Mouse (Mus musculus): ENCODE data around the gene Slc9a9.

Gene Slc9a9

GRCm38 (mm10) chr9:95067037-95067436 is 397.3 kb downstream of the Slc9a9 start:
- in situ Hi-C loops (cut with MboI; ENCODE audit: low sequenced_read_pairs), result no loop called here

GRCm38 (mm10) chr9:95068466-95068865 is 398.8 kb downstream of the Slc9a9 start:
- in situ Hi-C loops (cut with MboI; ENCODE audit: low sequenced_read_pairs), result no loop called here

- in situ Hi-C loops (cut with MboI; ENCODE audit: low sequenced_read_pairs), result no loop called here
Measured at GRCm38 (mm10) chr9:95070832-95071519, 401.3 kb downstream of the Slc9a9 start.

- in situ Hi-C loops (cut with MboI; ENCODE audit: low sequenced_read_pairs), result no loop called here
Measured at GRCm38 (mm10) chr9:95072450-95072955, 402.8 kb downstream of the Slc9a9 start.

- in situ Hi-C loops (cut with MboI; ENCODE audit: low sequenced_read_pairs), result no loop called here
Measured at GRCm38 (mm10) chr9:95073691-95074090, 404.0 kb downstream of the Slc9a9 start.

GRCm38 (mm10) chr9:95075856-95076255 is 406.1 kb downstream of the Slc9a9 start:
- in situ Hi-C loops (cut with MboI; ENCODE audit: low sequenced_read_pairs), result no loop called here

- in situ Hi-C loops (cut with MboI; ENCODE audit: low sequenced_read_pairs), result no loop called here
Measured at GRCm38 (mm10) chr9:95077938-95078337, 408.2 kb downstream of the Slc9a9 start.

- in situ Hi-C loops (cut with MboI; ENCODE audit: low sequenced_read_pairs), result no loop called here
Measured at GRCm38 (mm10) chr9:95078626-95079025, 408.9 kb downstream of the Slc9a9 start.

- in situ Hi-C loops (cut with MboI; ENCODE audit: low sequenced_read_pairs), result no loop called here
Measured at GRCm38 (mm10) chr9:95079951-95080350, 410.2 kb downstream of the Slc9a9 start.

GRCm38 (mm10) chr9:95086109-95086821 is 416.6 kb downstream of the Slc9a9 start:
- in situ Hi-C loops (cut with MboI; ENCODE audit: low sequenced_read_pairs), result no loop called here

GRCm38 (mm10) chr9:95088221-95088620 is 418.5 kb downstream of the Slc9a9 start:
- in situ Hi-C loops (cut with MboI; ENCODE audit: low sequenced_read_pairs), result no loop called here

GRCm38 (mm10) chr9:95089050-95089449 is 419.3 kb downstream of the Slc9a9 start:
- in situ Hi-C loops (cut with MboI; ENCODE audit: low sequenced_read_pairs), result no loop called here

GRCm38 (mm10) chr9:95096486-95096885 is 426.8 kb downstream of the Slc9a9 start:
- in situ Hi-C loops (cut with MboI; ENCODE audit: low sequenced_read_pairs), result no loop called here

GRCm38 (mm10) chr9:95105768-95106167 is 436.1 kb downstream of the Slc9a9 start:
- in situ Hi-C loops (cut with MboI; ENCODE audit: low sequenced_read_pairs), result no loop called here

- in situ Hi-C loops (cut with MboI; ENCODE audit: low sequenced_read_pairs), result no loop called here
Measured at GRCm38 (mm10) chr9:95109799-95110198, 440.1 kb downstream of the Slc9a9 start.

GRCm38 (mm10) chr9:95110768-95111167 is 441.1 kb downstream of the Slc9a9 start:
- in situ Hi-C loops (cut with MboI; ENCODE audit: low sequenced_read_pairs), result no loop called here

- in situ Hi-C loops (cut with MboI; ENCODE audit: low sequenced_read_pairs), result no loop called here
Measured at GRCm38 (mm10) chr9:95111732-95112131, 442.0 kb downstream of the Slc9a9 start.

GRCm38 (mm10) chr9:95113157-95114135 is 443.7 kb downstream of the Slc9a9 start:
- in situ Hi-C loops (cut with MboI; ENCODE audit: low sequenced_read_pairs), result no loop called here

GRCm38 (mm10) chr9:95120062-95120461 is 450.4 kb downstream of the Slc9a9 start:
- in situ Hi-C loops (cut with MboI; ENCODE audit: low sequenced_read_pairs), result no loop called here

GRCm38 (mm10) chr9:95121151-95121835 is 451.6 kb downstream of the Slc9a9 start:
- in situ Hi-C loops (cut with MboI; ENCODE audit: low sequenced_read_pairs), result no loop called here

Data from CH12F3 (cell line).